Mouse (Mus musculus): ENCODE data around the gene Srgap2. TPM values are rescaled to one million over a fixed set of nuclear protein-coding genes. Genes with fewer than 3 reads are reported as not detected.
A peak's percentile ranks its signal among the peaks of the same experiment; 100 is the strongest.
"Not testable (repeated sequence)": the region's sequence is repeated elsewhere in the genome, so short reads cannot be mapped to it uniquely, and the experiment has no call there.

Gene Srgap2
- 14.0 and 14.6 TPM in 2 replicates for polyA plus RNA-seq (2014; fragmentation: Nextera tagmentation; extraction: Ambion mirVana)

GRCm38 (mm10) chr1:131527281-131528080, at the start of gene Srgap2, which contains the start of gene Fam72a:
Gene Srgap2, minus strand, starts transcription at chr1:131527352.
Gene Fam72a, plus strand, starts transcription at chr1:131527903.
- no peaks in the 10 kb centered on the region for H3K36me3 ChIP-seq (replicated peaks; ENCODE audit: control insufficient read depth, insufficient read depth, low read depth, low read length)
- peak within 1 kb of the TSS; percentile 87 for H3K27ac ChIP-seq (replicated peaks; ENCODE audit: low read depth, low read length)
- H3K9me3 ChIP-seq (replicated peaks; ENCODE audit: control insufficient read depth, low read length): no peaks in the 10 kb centered on the region
- WGBS: under 1% methylated on average over 44 of the region's 44 CpGs
- H3K27me3 ChIP-seq (ENCODE audit: control insufficient read depth, insufficient read depth, low read length): no peaks in the 10 kb centered on the region
- H3K4me1 ChIP-seq (ENCODE audit: control insufficient read depth, insufficient read depth, low read length): peaks cover 6% of the 10 kb centered on the region; the same call in 1 of the 2 replicates
- peak within 1 kb of the TSS; percentile 89 for H3K9ac ChIP-seq (replicated peaks; ENCODE audit: low read length)
- DNase-seq (ENCODE audit: low spot score) (peak; percentile 99), ATAC-seq (replicated peaks; ENCODE audit: insufficient number of reproducible peaks, low FRiP score, low TSS enrichment, low read depth) (peak; percentile 98)
- H3K4me3 ChIP-seq (ENCODE audit: low read depth, low read length): peak within 1 kb of the TSS; percentile 80
- peak within 1 kb of the TSS; percentile 92 for H3K4me2 ChIP-seq (ENCODE audit: low read depth, low read length)

- no peak overlapping the region for H3K4me3 ChIP-seq (ENCODE audit: low read depth, low read length)
- H3K4me1 ChIP-seq (ENCODE audit: control insufficient read depth, insufficient read depth, low read length): no peaks in the 10 kb centered on the region
- peak; percentile 80 for ATAC-seq (replicated peaks; ENCODE audit: insufficient number of reproducible peaks, low FRiP score, low TSS enrichment, low read depth)
- no peak overlapping the region for H3K27ac ChIP-seq (replicated peaks; ENCODE audit: low read depth, low read length)
- H3K36me3 ChIP-seq (replicated peaks; ENCODE audit: control insufficient read depth, insufficient read depth, low read depth, low read length): no peaks in the 10 kb centered on the region
- DNase-seq (ENCODE audit: low spot score): peak; percentile 73
- H3K9me3 ChIP-seq (replicated peaks; ENCODE audit: control insufficient read depth, low read length): no peaks in the 10 kb centered on the region
- no peaks in the 10 kb centered on the region for H3K27me3 ChIP-seq (ENCODE audit: control insufficient read depth, insufficient read depth, low read length)
- 93% methylated on average over 14 of the region's 14 CpGs for WGBS
- no peak overlapping the region for H3K9ac ChIP-seq (replicated peaks; ENCODE audit: low read length)
- H3K4me2 ChIP-seq (ENCODE audit: low read depth, low read length): no peak overlapping the region
These were observed 46.6 kb upstream of the Srgap2 start for GRCm38 (mm10) chr1:131573721-131574120.

GRCm38 (mm10) chr1:131570391-131570790, 43.2 kb upstream of the Srgap2 start:
- Histone ChIP-seq H3K4me2 (ENCODE audit: low read depth, low read length) (no peak overlapping the region), H3K27ac (replicated peaks; ENCODE audit: low read depth, low read length) (no peak overlapping the region), H3K4me3 (ENCODE audit: low read depth, low read length) (no peak overlapping the region), H3K9me3 (replicated peaks; ENCODE audit: control insufficient read depth, low read length) (no peaks in the 10 kb centered on the region), H3K9ac (replicated peaks; ENCODE audit: low read length) (no peak overlapping the region), H3K4me1 (ENCODE audit: control insufficient read depth, insufficient read depth, low read length) (no peaks in the 10 kb centered on the region), H3K27me3 (ENCODE audit: control insufficient read depth, insufficient read depth, low read length) (no peaks in the 10 kb centered on the region), H3K36me3 (replicated peaks; ENCODE audit: control insufficient read depth, insufficient read depth, low read depth, low read length) (no peaks in the 10 kb centered on the region)
- WGBS: 92% methylated on average over 4 of the region's 4 CpGs
- ATAC-seq (replicated peaks; ENCODE audit: insufficient number of reproducible peaks, low FRiP score, low TSS enrichment, low read depth): no peak
- DNase-seq (ENCODE audit: low spot score): no peak

- Histone ChIP-seq H3K36me3 (replicated peaks; ENCODE audit: control insufficient read depth, insufficient read depth, low read depth, low read length) (no peaks in the 10 kb centered on the region), H3K4me2 (ENCODE audit: low read depth, low read length) (no peak overlapping the region), H3K4me3 (ENCODE audit: low read depth, low read length) (no peak overlapping the region), H3K4me1 (ENCODE audit: control insufficient read depth, insufficient read depth, low read length) (no peaks in the 10 kb centered on the region), H3K9ac (replicated peaks; ENCODE audit: low read length) (no peak overlapping the region), H3K9me3 (replicated peaks; ENCODE audit: control insufficient read depth, low read length) (no peaks in the 10 kb centered on the region), H3K27ac (replicated peaks; ENCODE audit: low read depth, low read length) (no peak overlapping the region), H3K27me3 (ENCODE audit: control insufficient read depth, insufficient read depth, low read length) (no peaks in the 10 kb centered on the region)
- ATAC-seq (replicated peaks; ENCODE audit: insufficient number of reproducible peaks, low FRiP score, low TSS enrichment, low read depth) (no peak), DNase-seq (ENCODE audit: low spot score) (no peak)
- 92% methylated on average over 6 of the region's 6 CpGs for WGBS
These were observed 42.6 kb upstream of the Srgap2 start for GRCm38 (mm10) chr1:131569721-131570120.

GRCm38 (mm10) chr1:131566056-131566455, 38.9 kb upstream of the Srgap2 start:
- WGBS: 37% methylated on average over 11 of the region's 11 CpGs
- not testable (repeated sequence) for H3K9me3 ChIP-seq (replicated peaks; ENCODE audit: control insufficient read depth, low read length); H3K4me1 ChIP-seq (ENCODE audit: control insufficient read depth, insufficient read depth, low read length); ATAC-seq (replicated peaks; ENCODE audit: insufficient number of reproducible peaks, low FRiP score, low TSS enrichment, low read depth); H3K4me2 ChIP-seq (ENCODE audit: low read depth, low read length); H3K27me3 ChIP-seq (ENCODE audit: control insufficient read depth, insufficient read depth, low read length); H3K36me3 ChIP-seq (replicated peaks; ENCODE audit: control insufficient read depth, insufficient read depth, low read depth, low read length); H3K4me3 ChIP-seq (ENCODE audit: low read depth, low read length); H3K27ac ChIP-seq (replicated peaks; ENCODE audit: low read depth, low read length); H3K9ac ChIP-seq (replicated peaks; ENCODE audit: low read length)
- peak; percentile 60 for DNase-seq (ENCODE audit: low spot score)

GRCm38 (mm10) chr1:131562081-131562480, 34.9 kb upstream of the Srgap2 start:
- Histone ChIP-seq H3K4me1 (ENCODE audit: control insufficient read depth, insufficient read depth, low read length) (no peaks in the 10 kb centered on the region), H3K9ac (replicated peaks; ENCODE audit: low read length) (no peak overlapping the region), H3K4me3 (ENCODE audit: low read depth, low read length) (no peak overlapping the region), H3K9me3 (replicated peaks; ENCODE audit: control insufficient read depth, low read length) (no peaks in the 10 kb centered on the region), H3K4me2 (ENCODE audit: low read depth, low read length) (no peak overlapping the region), H3K27me3 (ENCODE audit: control insufficient read depth, insufficient read depth, low read length) (no peaks in the 10 kb centered on the region), H3K27ac (replicated peaks; ENCODE audit: low read depth, low read length) (no peak overlapping the region), H3K36me3 (replicated peaks; ENCODE audit: control insufficient read depth, insufficient read depth, low read depth, low read length) (no peaks in the 10 kb centered on the region)
- no peak for DNase-seq (ENCODE audit: low spot score)
- no peak for ATAC-seq (replicated peaks; ENCODE audit: insufficient number of reproducible peaks, low FRiP score, low TSS enrichment, low read depth)
- WGBS: 90% methylated on average over 2 of the region's 2 CpGs

GRCm38 (mm10) chr1:131560500-131560899, 33.3 kb upstream of the Srgap2 start:
- no peaks in the 10 kb centered on the region for H3K27me3 ChIP-seq (ENCODE audit: control insufficient read depth, insufficient read depth, low read length)
- ATAC-seq (replicated peaks; ENCODE audit: insufficient number of reproducible peaks, low FRiP score, low TSS enrichment, low read depth): no peak
- no peak overlapping the region for H3K4me2 ChIP-seq (ENCODE audit: low read depth, low read length)

GRCm38 (mm10) chr1:131555042-131555812, 28.1 kb upstream of the Srgap2 start:
- Histone ChIP-seq H3K4me3 (ENCODE audit: low read depth, low read length) (no peak overlapping the region), H3K36me3 (replicated peaks; ENCODE audit: control insufficient read depth, insufficient read depth, low read depth, low read length) (no peaks in the 10 kb centered on the region), H3K9me3 (replicated peaks; ENCODE audit: control insufficient read depth, low read length) (no peaks in the 10 kb centered on the region), H3K27me3 (ENCODE audit: control insufficient read depth, insufficient read depth, low read length) (no peaks in the 10 kb centered on the region), H3K27ac (replicated peaks; ENCODE audit: low read depth, low read length) (no peak overlapping the region), H3K4me1 (ENCODE audit: control insufficient read depth, insufficient read depth, low read length) (no peaks in the 10 kb centered on the region), H3K9ac (replicated peaks; ENCODE audit: low read length) (peak overlapping the region; percentile 57), H3K4me2 (ENCODE audit: low read depth, low read length) (no peak overlapping the region)
- DNase-seq (ENCODE audit: low spot score) (peak; percentile 90), ATAC-seq (replicated peaks; ENCODE audit: insufficient number of reproducible peaks, low FRiP score, low TSS enrichment, low read depth) (peak; percentile 91)
- WGBS: 15% methylated on average over 13 of the region's 13 CpGs

More at GRCm38 (mm10) chr1:131560500-131560899, 33.3 kb upstream of the Srgap2 start:
- Histone ChIP-seq H3K9me3 (replicated peaks; ENCODE audit: control insufficient read depth, low read length) (no peaks in the 10 kb centered on the region), H3K27ac (replicated peaks; ENCODE audit: low read depth, low read length) (no peak overlapping the region), H3K4me3 (ENCODE audit: low read depth, low read length) (no peak overlapping the region), H3K36me3 (replicated peaks; ENCODE audit: control insufficient read depth, insufficient read depth, low read depth, low read length) (no peaks in the 10 kb centered on the region), H3K4me1 (ENCODE audit: control insufficient read depth, insufficient read depth, low read length) (no peaks in the 10 kb centered on the region), H3K9ac (replicated peaks; ENCODE audit: low read length) (no peak overlapping the region)
- DNase-seq (ENCODE audit: low spot score): no peak

Measured in embryonic facial prominence, embryonic 11.5 days (tissue).